Mouse (Mus musculus) CD4-positive, CD25-positive, alpha-beta regulatory T cell, adult 4 months (primary cell): ENCODE measurements around the gene Apba1. TPM values are rescaled to one million over a fixed set of nuclear protein-coding genes. Genes with fewer than 3 reads are reported as not detected.

Experiments used
- ATAC-seq: one replicate; pipeline ENCODE4 v1.8.0; 2017
- polyA plus RNA-seq, 2 experiments: library from polyadenylated mRNA; unstranded; fragments of 100-300 nt; shearing (Covaris generic); gene quantifications; one replicate each; pipeline ENCODE4 v1.2.1; 2017

Apba1 gene
- not detected for polyA plus RNA-seq

GRCm38 (mm10) chr19:23758554-23759321 is at the start of gene Apba1:
TSS of gene Apba1 (plus strand) at chr19:23758887.
- peak; percentile 54 for ATAC-seq

GRCm38 (mm10) chr19:23746506-23746905 is 12.2 kb upstream of the Apba1 start:
- ATAC-seq: no peak

- ATAC-seq: no peak
Measured at GRCm38 (mm10) chr19:23757011-23757410, 1.7 kb upstream of the Apba1 start.

GRCm38 (mm10) chr19:23757961-23758553 is 630 bp upstream of the Apba1 start:
- ATAC-seq: peak; percentile 81

- ATAC-seq: peak; percentile 24
Measured at GRCm38 (mm10) chr19:23759322-23759945, 747 bp downstream of the Apba1 start.

GRCm38 (mm10) chr19:23763371-23763770 is 4.7 kb downstream of the Apba1 start:
- no peak for ATAC-seq

GRCm38 (mm10) chr19:23764051-23764450 is 5.4 kb downstream of the Apba1 start:
- no peak for ATAC-seq

- no peak for ATAC-seq
Measured at GRCm38 (mm10) chr19:23768864-23769263, 10.2 kb downstream of the Apba1 start.

- ATAC-seq: no peak
Measured at GRCm38 (mm10) chr19:23770494-23771423, 12.1 kb downstream of the Apba1 start.

- no peak for ATAC-seq
Measured at GRCm38 (mm10) chr19:23771971-23772370, 13.3 kb downstream of the Apba1 start.

GRCm38 (mm10) chr19:23775356-23775755 is 16.7 kb downstream of the Apba1 start:
- ATAC-seq: no peak

GRCm38 (mm10) chr19:23779130-23779529 is 20.4 kb downstream of the Apba1 start:
- no peak for ATAC-seq

- no peak for ATAC-seq
Measured at GRCm38 (mm10) chr19:23780105-23780504, 21.4 kb downstream of the Apba1 start.

- no peak for ATAC-seq
Measured at GRCm38 (mm10) chr19:23781968-23782367, 23.3 kb downstream of the Apba1 start.

- no peak for ATAC-seq
Measured at GRCm38 (mm10) chr19:23788420-23789132, 29.9 kb downstream of the Apba1 start.

GRCm38 (mm10) chr19:23791704-23792103 is 33.0 kb downstream of the Apba1 start:
- no peak for ATAC-seq

- ATAC-seq: no peak
Measured at GRCm38 (mm10) chr19:23792559-23792958, 33.9 kb downstream of the Apba1 start.

GRCm38 (mm10) chr19:23794491-23794890 is 35.8 kb downstream of the Apba1 start:
- no peak for ATAC-seq

GRCm38 (mm10) chr19:23795156-23795555 is 36.5 kb downstream of the Apba1 start:
- ATAC-seq: no peak

GRCm38 (mm10) chr19:23801174-23801573 is 42.5 kb downstream of the Apba1 start:
- no peak for ATAC-seq

GRCm38 (mm10) chr19:23803221-23803870 is 44.7 kb downstream of the Apba1 start:
- ATAC-seq: no peak
